Comparison of ENCODE assay signal across 9 mouse cellular contexts in the genomic region with DNA sequence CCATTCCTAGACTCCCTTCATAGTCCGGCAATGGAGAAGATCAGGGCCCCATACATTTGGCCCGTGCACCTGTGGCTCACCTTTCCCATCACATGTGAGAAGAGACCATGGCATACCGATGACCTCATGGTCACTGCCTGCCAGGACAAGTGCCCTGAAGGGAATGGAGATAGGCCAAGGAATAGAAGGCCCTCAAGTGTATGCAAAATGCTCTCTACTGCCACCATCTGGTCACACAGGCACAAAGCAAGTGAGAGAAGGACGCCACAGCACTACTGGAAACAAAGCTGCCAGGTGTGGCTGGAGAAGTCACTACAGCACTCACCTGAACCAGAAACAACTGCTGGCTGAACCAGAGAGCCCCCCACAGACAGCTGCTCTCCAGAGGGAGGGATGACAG. TPM values are rescaled to one million over a fixed set of nuclear protein-coding genes. Genes with fewer than 3 reads are reported as not detected.
DNase-seq lines count a peak whose midpoint lies in the region; ATAC-seq lines count a peak whose summit lies in the region.
"Had no signal": no experiment of that assay in that cellular context is flagged by ENCODE, and none has a peak within 500 bp of the region (broad histone marks: within the 10 kb centered on the region; RNA-seq: fewer than 3 reads in every experiment).

No protein-coding gene starts in this region.

- 65% methylated on average over 4 of the region's 4 CpGs for WGBS in intestine, embryonic 15.5 days

- H3K36me3 ChIP-seq in intestine, embryonic 15.5 days, result peaks cover 54% of the 10 kb centered on the region
- peaks cover 15% of the 10 kb centered on the region for H3K36me3 ChIP-seq in splenic B cell, adult 2 months (ENCODE audit: control insufficient read depth, insufficient read depth, low read length, poor library complexity, severe bottlenecking)

- H3K9me3 ChIP-seq in intestine, embryonic 15.5 days, result no peaks in the 10 kb centered on the region

- H3K27ac ChIP-seq in intestine, embryonic 15.5 days, result no peak overlapping the region

- H3K4me2 ChIP-seq in intestine, embryonic 15.5 days (replicated peaks), result no peak overlapping the region

- no peak overlapping the region for H3K9ac ChIP-seq in intestine, embryonic 15.5 days

- H3K4me1 ChIP-seq in intestine, embryonic 15.5 days (replicated peaks), result no peaks in the 10 kb centered on the region

- no peaks in the 10 kb centered on the region for H3K27me3 ChIP-seq in intestine, embryonic 15.5 days (replicated peaks)
- no peaks in the 10 kb centered on the region for H3K27me3 ChIP-seq in splenic B cell, adult 2 months (ENCODE audit: control insufficient read depth, insufficient read depth, low read length, poor library complexity, severe bottlenecking)

- ATAC-seq in intestine, embryonic 15.5 days, result 0 out of 2 replicates have a peak, but pooled peaks have one; percentile 10

- H3K4me3 ChIP-seq in intestine, embryonic 15.5 days (replicated peaks), result no peak overlapping the region
- H3K4me3 ChIP-seq: erythroblast, embryonic 14.5 days had no signal

- peak; percentile 82 for DNase-seq in retina, postnatal 1 day
- no peak for DNase-seq in retina, embryonic 14.5 days (ENCODE audit: low spot score)
- peak; percentile 64 for DNase-seq in adrenal gland, postnatal 14 days
- peak; percentile 38 for DNase-seq in embryo, embryonic 9.5 days (ENCODE audit: extremely low spot score)
- DNase-seq in lung, postnatal 14 days, result peak; percentile 69
- peak; percentile 81 for DNase-seq in splenic B cell, adult 2 months (ENCODE audit: low read depth, low spot score)
- DNase-seq in adipocyte (ENCODE audit: low spot score), result no peak

RNA-seq across cellular contexts. Expression of gene Necap2, which starts 8.4 kb away (rescaled TPM):
- total RNA-seq in adrenal gland, postnatal 14 days (2021), result 45.5 and 56.4 TPM in 2 replicates
- polyA plus RNA-seq in intestine, embryonic 15.5 days (2015; fragmentation: Nextera tagmentation; extraction: Ambion mirVana), result 66.6 and 70.2 TPM in 2 replicates

RNA-seq across cellular contexts. Expression of gene Crocc, which starts 9.4 kb away (rescaled TPM):
- total RNA-seq in adrenal gland, postnatal 14 days (2021), result 7.1 and 9.8 TPM in 2 replicates
- 4.0 and 4.7 TPM in 2 replicates for polyA plus RNA-seq in intestine, embryonic 15.5 days (2015; fragmentation: Nextera tagmentation; extraction: Ambion mirVana)

RNA-seq across cellular contexts. Expression of gene Spata21, which starts 18.4 kb away (rescaled TPM):
- total RNA-seq in adrenal gland, postnatal 14 days (2021), result not detected in 2 replicates
- polyA plus RNA-seq in intestine, embryonic 15.5 days (2015; fragmentation: Nextera tagmentation; extraction: Ambion mirVana), result not detected in 2 replicates
- polyA plus RNA-seq: erythroblast, embryonic 14.5 days had no signal

RNA-seq across cellular contexts. Expression of gene Mfap2, which starts 59.5 kb away (rescaled TPM):
- 26.0 and 28.6 TPM in 2 replicates for total RNA-seq in adrenal gland, postnatal 14 days (2021)
- 329 and 347 TPM in 2 replicates for polyA plus RNA-seq in intestine, embryonic 15.5 days (2015; fragmentation: Nextera tagmentation; extraction: Ambion mirVana)

Comparison
In these comparisons a context has a peak if more than half of its experiments do, and no peak if none do; other contexts are left out.
1. DNase-seq: peak in retina, postnatal 1 day (single experiment), adrenal gland, postnatal 14 days (single experiment), embryo, embryonic 9.5 days (single experiment), lung, postnatal 14 days (single experiment) and splenic B cell, adult 2 months (single experiment); none in retina, embryonic 14.5 days (single experiment) and adipocyte (single experiment).